Mouse (Mus musculus): ENCODE results near the gene Cdh20.

GRCm38 (mm10) chr1:104912407-104912806, 144.1 kb downstream of the Cdh20 start:
- no peak for TF ChIP-seq CTCF (IDR thresholded peaks at IDR 0.05; ENCODE audit: low read depth)
- no peak for TF ChIP-seq EP300 (IDR thresholded peaks at IDR 0.05; ENCODE audit: low read depth)

Data from liver, embryonic 14.5 days (tissue).